Mouse (Mus musculus) lung, postnatal 10 days (tissue): ENCODE measurements around the gene Ypel4.

Experiments used
- DNase-seq: peaks from one replicate; pipeline ENCODE4 v3.0.0; 2021

Ypel4 gene

DNA sequence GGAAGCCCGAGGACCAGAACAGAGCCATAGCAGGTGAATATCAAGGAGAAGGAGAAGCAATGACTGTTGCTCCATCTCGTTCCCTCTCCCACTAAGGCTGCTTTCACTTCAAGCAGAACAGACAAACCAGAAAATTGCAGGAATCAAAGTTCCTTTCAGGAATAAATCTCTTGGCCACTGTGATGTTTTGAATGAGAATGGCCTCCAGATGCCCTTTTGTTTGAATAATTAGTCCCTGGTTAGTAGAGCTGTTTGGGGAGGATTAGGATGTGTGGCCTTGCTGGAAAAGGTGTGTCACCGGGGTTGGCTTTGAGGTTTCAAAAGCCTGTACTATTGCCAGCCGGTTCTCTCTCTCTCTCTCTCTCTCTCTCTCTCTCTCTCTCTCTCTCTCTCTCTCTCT is 28.4 kb downstream of the Ypel4 start:
- DNase-seq, result no peak

DNA sequence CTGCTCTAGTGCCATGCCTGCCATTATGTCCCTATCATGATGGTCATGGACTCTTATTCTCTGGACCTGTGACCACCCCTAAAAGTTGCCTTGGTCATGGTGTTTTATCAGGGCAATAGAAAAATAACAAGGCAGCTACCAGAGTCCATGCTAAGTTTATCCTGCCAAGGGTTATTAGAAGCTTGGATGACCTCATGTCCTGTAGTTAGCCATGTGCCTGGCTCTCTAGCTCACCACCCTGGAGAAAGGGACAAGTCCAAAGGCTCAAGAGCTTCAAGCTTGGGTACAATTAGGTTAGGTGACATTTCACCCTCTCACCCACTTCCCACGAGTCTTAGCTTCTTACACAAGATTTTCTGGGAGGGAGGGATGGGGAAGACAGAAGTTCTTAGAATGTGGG is 29.0 kb downstream of the Ypel4 start:
- DNase-seq, result no peak

DNA sequence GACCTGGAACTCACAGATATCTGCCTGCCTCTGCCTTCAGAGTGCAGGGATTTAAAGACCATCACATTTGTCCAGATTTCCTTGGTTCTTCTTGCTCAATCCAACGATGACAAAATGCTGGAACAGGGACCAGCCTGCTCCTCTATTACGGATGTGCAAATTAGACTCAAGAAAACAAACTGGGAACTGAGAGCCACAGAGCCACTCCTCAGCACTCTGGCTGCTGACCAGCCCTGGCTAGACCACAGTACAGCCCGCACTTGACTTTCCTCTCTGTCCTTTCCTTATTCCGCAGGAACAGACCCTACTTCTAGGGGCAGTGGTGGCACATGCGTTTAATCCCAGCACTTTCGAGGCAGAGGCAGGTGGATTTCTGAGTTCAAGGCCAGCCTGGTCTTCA is 36.6 kb downstream of the Ypel4 start:
- DNase-seq, result no peak

DNA sequence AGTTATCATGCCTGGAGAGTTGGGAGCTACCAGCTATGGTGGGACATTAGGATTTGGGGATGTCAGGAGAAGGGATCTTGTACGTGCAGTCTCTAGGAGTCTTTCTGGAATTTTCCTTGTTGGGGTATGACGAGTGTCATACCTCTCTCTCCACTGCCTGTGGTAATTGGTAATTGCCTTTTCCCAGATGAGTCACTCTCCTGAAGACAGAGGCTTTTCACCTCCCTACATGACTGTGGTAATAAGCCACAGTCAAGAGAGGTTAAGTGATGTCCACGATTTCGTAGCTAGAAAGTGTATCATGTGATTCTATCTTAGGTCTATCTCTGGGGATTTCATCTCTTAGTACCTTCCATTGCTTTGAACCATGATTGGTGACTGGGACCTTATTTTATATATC is 38.6 kb downstream of the Ypel4 start:
- no peak for DNase-seq

DNA sequence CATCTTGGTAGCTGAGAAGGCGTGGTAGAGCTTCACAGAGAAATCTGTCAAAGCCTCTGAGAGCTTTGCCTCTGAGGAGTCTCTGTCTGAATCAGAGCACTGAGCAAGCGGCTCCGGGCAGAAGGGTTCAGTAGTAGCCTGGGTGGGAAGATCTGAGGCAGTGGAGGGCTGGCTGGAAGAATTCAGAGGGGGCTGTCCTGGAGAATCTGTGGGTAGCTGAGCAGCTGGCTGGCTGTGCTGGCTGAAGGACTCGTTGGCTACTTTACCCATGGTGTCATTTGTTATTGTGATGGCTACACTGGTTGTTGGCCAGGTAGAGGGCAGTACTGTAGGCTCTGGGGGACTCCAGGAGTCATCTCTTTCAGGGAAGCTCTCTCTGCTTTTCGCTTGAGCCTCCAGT is 39.3 kb downstream of the Ypel4 start:
- peak; percentile 5 for DNase-seq

DNA sequence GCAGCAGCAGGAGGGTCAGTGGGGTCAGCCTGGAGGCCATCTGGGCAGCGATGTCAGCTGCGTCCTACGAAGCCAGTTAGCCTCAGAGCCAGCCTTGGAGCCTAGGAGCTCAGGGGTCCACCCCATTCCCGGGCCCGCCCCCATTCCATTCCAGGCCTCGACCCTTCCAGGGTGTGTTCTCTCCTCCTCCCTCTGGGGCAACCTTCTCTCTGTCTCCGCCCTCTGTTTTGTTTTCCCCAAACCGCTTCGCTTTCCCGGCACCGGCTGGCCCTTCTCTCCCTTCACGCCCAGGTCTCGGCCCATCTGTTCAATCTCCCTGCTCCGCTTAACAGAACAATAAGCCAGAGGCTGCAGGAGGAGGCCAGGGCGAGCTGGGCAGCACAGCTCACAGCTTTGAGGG is 40.9 kb downstream of the Ypel4 start:
- DNase-seq, result peak; percentile 94

DNA sequence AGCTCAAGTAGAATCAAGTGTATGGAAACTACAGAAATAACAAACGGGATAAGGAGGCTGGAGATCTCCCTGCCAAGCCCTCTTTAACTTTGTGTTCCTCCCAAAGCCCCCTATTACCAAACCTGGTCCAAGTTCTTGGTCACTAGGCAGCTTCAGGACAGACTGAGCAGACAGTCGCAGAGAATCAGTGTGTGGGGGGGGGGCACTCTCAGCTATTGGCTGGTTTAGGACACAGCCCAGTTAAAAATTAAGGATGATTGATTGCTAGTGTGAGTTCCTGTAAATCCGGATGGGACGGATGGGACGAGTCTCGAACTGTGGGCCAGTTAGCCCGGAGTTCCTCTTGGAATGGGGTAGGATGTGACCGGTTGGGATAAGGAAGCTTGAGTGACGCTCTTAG is 41.4 kb downstream of the Ypel4 start, which contains the start of gene Serping1:
Gene Serping1 (minus strand): TSS at position 204 of the 400 bp plus-strand sequence.
- DNase-seq, result peak; percentile 29

DNA sequence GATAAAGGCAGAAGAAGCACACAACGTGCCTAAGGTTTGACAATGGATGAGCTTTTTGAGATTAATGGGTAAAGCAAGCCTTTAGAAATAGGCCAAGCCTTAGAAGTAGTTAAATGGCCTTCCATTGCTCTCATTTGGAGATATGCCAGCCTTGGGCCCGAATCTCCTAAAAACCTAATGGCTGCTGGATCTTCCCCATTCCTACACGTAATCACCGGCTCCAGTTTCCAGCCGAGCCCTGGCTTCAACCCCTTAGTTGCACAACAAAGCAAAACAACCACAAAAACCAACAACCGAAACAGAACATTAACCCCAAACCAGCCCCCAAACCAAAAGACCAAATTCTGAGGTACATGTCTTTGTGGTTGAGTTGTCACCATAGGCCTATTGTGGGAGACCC is 41.8 kb downstream of the Ypel4 start:
- peak; percentile 65 for DNase-seq

DNA sequence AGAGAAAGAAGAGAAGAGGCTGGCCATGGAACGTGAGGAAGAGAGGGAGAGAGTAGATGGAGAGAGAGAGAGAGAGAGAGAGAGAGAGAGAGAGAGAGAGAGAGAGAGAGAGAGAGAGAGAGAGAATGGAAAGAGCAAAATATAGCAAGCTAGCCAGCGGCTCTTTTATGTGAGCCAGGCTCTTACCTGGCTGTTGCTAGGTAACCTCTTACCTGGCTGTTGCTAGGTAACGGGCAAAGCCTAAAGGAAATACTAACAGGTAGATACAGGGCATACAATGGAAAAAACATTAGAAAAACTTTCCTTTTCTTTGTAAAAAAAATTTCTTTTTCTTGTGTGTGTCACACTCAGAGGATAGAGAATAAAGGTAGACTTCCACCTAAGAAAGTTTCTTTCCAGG is 43.8 kb downstream of the Ypel4 start:
- DNase-seq, result peak; percentile 23

DNA sequence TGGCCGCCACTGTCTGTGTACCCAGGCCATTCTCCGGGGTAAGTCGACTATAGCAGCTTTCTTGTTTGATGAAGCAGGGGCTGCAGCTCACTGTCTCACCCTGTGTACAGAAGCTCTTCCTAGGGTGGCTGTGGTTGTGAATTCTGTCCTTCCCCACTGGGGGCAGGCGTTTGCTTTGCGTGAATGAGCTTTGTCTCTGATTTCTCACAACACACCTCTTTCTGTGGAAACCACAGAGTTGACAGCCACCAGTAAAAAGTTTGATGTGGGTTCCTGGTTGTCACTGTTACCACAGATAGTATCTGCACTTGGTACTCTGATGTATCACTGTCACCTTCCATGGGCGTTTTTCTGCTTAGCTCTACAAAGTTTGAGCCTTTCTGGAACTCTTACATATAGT is 45.4 kb downstream of the Ypel4 start:
- peak; percentile 40 for DNase-seq

DNA sequence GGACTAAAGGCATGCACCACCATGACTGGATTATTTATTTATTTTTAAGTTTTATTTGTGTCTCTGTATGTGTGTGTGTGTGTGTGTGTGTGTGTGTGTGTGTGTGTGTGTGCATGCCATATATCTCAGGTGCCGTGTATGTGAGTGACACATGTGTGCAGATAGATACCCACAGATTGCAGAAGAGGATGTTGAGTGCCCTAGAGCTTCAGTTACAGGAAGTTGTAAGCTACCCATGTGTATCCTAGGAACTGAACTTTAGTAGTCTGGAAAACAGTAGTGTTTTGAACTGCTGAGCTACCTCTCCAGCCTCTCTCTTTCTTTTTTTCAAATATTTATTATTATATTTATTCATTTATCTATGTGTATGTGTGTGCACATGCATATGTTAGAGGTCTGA is 49.5 kb downstream of the Ypel4 start:
- no peak for DNase-seq

DNA sequence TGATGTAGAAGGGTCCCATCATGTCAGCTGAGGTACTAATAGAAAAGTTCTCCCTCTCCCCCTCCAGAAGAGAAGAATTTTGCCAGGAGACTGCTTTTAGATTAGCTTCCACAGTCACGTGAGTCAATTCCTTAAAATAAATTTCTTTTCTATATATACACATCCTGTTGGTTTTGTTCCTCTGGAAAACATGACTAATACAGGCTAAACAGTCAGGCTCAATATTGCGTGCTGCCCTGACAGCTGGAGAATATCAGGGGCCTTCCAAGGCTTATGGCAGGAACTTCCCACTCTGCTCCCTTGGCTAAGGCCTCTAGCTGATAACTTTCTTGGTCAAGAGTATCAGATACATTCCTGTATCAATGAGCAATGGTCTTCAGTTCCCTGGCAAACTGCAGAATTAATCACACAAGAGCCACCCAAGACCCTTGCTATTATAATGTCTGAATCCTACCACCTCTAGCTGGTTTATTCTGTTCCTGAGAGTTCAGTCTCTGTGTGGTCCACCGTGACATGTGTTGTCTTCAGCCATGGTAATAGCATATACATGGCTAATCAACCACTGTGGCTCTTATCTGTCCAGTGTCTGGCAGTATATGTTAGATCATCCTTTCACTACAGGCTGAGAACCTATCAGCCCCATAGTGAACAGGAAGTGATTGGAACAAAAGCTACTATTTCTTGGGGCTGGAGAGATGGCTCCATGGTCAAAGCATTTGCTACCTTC is 50.1 kb downstream of the Ypel4 start:
- peak; percentile 25 for DNase-seq
